Mouse (Mus musculus): Measurements from ENCODE around the gene Rab36. TPM values are rescaled to one million over a fixed set of nuclear protein-coding genes. Genes with fewer than 3 reads are reported as not detected.

Rab36 gene
- total RNA-seq, 2 experiments from 2014 or later = 27.6 to 28.0 TPM

DNA sequence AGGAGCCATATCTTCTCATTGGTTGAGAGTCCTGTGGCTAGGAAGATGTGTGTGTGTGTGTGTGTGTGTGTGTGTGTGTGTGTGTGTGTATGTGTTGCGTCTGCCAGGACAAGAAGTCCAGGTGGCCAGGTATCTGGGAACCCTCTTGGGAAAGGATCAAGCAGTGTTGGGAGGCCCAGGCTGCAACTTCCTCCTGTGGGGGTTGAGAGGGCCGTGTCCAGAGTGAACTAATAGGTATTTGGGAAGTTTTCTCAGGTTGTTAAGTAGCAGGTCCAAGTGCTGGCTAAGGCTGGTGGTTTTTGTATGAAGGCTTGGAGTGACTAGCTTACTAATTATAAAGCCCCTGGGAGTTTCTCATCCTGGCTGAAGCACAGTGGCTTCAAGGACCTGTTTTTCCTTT lies 31.2 kb downstream of the Rab36 start:
- no peak for DNase-seq (ENCODE audit: low spot score in 2 of 2)

- no peak for DNase-seq (ENCODE audit: low spot score in 2 of 2)
Measured at GRCm38 (mm10) chr10:75068624-75069328, 31.9 kb downstream of the Rab36 start.

DNA sequence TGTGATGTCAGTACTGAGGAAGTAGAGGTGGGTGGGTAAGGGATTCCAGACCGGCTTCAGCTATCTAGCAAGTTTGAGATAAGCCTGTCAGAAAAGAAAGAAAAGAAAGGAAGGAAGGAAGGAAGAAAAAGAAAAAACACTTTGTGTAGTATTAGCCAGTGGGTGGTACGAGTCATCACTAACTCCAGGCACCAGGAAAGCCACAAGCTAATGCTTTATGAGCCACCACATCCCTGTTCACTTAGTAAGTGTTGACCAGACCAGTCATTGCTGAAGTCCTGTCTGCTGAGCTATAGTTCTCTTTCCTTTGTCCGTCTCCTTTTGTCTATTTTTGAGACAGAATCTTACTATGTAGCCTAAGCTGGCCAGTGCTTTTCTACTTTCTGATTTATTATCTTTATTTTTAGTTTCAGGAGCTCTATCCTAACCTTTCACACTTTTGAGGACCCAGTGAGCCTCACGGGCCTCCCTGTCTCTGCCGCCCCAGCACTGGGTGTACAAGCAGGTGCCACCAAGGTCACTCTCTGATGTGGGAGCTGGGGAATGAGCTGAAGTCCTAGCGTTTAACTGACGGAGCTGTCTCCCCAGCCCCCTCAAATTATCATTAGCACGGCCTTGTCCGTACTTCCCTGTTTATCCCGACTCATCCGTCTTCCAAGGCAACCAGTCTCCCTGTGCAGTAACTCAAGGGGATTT lies 33.6 kb downstream of the Rab36 start:
- DNase-seq (ENCODE audit: low spot score in 2 of 2) = no peak

DNA sequence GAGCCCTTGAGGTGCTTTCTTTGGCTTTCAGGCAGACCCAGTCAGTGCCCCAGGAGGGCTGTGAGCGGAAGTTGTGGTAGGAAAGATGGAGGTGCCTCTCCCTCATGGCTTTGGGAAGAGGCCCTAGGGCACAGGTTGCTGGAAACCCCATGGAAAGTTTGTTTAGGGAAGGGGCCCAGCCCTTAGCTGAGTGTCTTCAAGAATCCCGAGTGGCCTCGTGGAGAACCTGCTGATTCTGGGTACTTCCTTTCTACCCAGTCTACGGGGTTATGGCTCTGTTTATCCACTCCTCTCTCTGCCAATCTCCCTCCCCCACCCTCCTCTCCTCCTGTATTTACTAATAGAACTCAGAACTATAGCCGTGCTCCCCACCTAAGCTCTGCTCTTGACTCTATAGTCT lies 38.8 kb downstream of the Rab36 start:
- no peak for DNase-seq (ENCODE audit: low spot score in 2 of 2)

DNA sequence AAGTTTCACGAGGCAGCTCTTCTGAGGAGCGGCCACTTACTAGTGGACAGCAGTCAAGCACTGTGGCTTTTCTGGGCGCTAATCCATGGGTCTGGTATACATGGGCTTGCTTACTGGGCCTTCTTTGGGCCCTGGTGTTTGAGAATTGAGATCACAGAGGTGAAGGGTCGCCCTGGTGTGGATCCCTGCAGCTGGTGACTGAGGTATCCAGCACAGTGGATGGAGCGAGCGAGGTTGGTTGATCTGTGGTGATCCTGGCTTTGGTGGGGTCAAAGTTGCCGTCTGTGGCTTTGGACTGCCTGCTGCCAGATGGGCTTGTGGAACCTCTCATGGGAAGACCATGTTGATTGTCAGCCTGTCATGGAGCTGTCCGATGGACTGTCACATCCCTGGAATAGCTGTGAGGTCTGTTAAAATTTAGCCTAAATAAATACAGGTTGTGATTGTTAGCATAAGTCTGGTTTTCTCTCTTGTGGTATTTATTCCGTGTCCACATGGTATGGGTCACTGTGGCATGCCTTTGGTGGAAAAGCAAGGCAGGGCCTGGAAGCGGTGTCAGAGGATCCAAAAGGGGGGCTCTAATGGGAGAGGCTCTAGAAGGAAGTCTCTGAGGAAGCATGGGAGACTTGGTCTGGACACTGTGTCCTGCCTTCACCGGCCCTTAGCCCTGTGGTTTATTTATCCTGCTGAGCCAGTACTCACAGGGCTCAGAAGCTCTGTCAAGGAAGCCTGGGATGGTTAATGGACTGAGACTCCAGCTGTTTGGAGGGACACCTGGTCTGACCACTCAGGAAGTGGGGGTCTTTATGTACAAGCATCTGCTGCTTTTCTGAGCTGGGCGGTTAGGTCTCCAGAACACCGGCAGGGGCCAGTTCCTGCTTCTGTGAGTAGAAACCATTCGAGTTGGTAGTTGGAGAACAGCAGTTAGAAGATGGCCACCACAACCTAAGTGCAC lies 41.6 kb downstream of the Rab36 start:
- DNase-seq (ENCODE audit: low spot score in 2 of 2) = no peak

GRCm38 (mm10) chr10:75085330-75085729 lies 48.5 kb downstream of the Rab36 start:
- DNase-seq (ENCODE audit: low spot score in 2 of 2) = no peak

GRCm38 (mm10) chr10:75088471-75088870 lies 51.6 kb downstream of the Rab36 start:
- no peak for DNase-seq (ENCODE audit: low spot score in 2 of 2)

GRCm38 (mm10) chr10:75091478-75092152 lies 54.8 kb downstream of the Rab36 start:
- no peak for DNase-seq (ENCODE audit: low spot score in 2 of 2)

- DNase-seq (ENCODE audit: low spot score in 2 of 2) = no peak
Measured at GRCm38 (mm10) chr10:75093252-75093987, 56.6 kb downstream of the Rab36 start.

DNA sequence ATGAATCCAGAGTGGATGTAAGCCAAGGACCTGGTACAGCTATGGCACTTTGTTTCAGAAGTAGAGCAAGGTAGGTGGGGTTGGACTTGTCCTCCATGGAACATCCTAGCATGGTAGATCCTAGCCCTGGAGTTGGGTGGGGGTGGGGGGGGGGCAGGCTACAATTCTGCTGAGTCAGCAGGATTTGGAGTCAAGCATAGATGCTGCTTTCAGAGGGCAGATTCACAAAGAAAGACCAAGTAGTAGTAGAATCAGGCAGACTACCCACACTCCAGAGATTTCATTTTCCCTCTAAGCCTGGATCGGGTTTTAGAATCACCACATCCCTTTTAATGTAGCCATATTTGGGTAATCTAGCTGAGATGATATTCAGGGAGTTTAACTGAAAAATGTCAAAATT lies 57.5 kb downstream of the Rab36 start:
- no peak for DNase-seq (ENCODE audit: low spot score in 2 of 2)

- DNase-seq (ENCODE audit: low spot score in 2 of 2) = no peak
Measured at GRCm38 (mm10) chr10:75095216-75095615, 58.4 kb downstream of the Rab36 start.

DNA sequence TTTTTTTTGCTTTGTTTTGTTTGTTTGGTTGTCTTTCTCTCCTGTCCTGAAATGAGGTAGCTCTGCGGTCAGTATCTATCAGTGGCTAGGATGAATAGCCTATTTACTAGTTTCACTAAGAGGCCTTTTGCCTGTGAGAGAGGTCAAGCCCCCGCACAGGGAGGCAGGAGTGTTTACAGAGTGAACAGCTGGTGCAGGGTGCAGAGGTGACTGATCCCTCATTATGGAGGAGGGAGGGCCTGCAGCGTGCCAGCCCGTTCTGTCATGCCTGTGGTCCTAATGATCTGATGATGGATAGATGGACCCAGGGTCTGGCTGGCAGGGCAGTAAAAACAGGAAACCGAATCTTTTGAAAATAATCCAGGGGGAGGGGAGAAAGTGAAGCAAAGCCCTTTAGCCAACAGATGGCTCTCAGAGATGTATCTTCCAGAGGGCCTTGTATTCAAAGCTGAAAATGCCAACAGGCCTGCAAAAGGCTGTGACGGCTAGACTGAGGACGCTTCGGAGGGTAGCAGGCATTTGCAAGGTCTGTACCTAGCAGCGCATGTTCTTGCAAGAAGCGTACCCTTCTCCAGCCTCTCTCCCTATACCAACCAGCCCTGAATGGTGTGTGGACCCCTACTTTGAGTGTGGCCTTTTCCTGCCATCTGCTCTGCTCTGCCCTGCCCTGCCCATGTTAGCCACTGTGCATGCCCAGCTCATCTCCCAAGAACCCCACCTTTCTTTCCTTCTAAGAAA lies 61.8 kb downstream of the Rab36 start:
- DNase-seq (ENCODE audit: low spot score in 2 of 2) = no peak

- peak; percentile 43 to 66 for DNase-seq (ENCODE audit: low spot score in 2 of 2)
Measured at GRCm38 (mm10) chr10:75100298-75100697, 63.4 kb downstream of the Rab36 start.

DNA sequence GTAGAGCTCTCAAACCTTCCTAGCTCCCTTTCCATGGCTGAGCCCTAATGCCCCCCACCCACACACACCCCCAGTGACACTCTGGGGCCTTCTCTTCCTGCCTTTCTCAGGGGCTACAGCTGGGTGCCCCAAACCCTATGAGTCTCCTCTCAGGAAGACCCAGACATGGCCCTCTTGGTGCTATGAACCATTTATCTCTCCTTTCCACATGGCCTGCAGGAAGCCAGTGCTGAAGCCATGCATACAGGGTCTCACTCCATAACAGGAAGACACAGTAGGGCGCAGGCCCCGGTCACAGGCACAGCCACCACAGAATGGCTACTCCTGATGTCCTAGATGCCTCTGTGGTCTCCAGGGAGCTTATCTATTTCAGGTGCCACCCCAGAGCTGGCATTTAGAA lies 66.6 kb downstream of the Rab36 start:
- no peak for DNase-seq (ENCODE audit: low spot score in 2 of 2)

Other genes starting within 250 kb of the Rab36 start
- 100 to 1,000 TPM; 120 to 126 TPM for gene Gnaz, start 69.9 kb upstream of the Rab36 start, total RNA-seq (2021)
- under 1 TPM in 1 of 2 experiments, not detected in 1; 0.28 TPM for gene Rsph14, start 4.5 kb upstream of the Rab36 start, total RNA-seq (2021)
- 100 to 1,000 TPM; 102 to 109 TPM for gene Bcr, start 23.5 kb downstream of the Rab36 start, total RNA-seq (2021)
- 10 to 100 TPM; 36.4 to 42.3 TPM for gene Specc1l, start 175.0 kb downstream of the Rab36 start, total RNA-seq (2021)